Mouse (Mus musculus): ENCODE data around the gene Tmem184b.

Gene Tmem184b

GRCm38 (mm10) chr15:79368313-79368811 is 35.0 kb downstream of the Tmem184b start:
- peak; percentile 79 to 85 for DNase-seq (ENCODE audit: low spot score in 2 of 2)

- no peak for DNase-seq (ENCODE audit: low spot score in 2 of 2)
Observed at GRCm38 (mm10) chr15:79366402-79366801, 37.0 kb downstream of the Tmem184b start.

GRCm38 (mm10) chr15:79365068-79365467 is 38.3 kb downstream of the Tmem184b start:
- no peak for DNase-seq (ENCODE audit: low spot score in 2 of 2)

GRCm38 (mm10) chr15:79364120-79364519 is 39.2 kb downstream of the Tmem184b start:
- no peak for DNase-seq (ENCODE audit: low spot score in 2 of 2)

- no peak for DNase-seq (ENCODE audit: low spot score in 2 of 2)
Observed at GRCm38 (mm10) chr15:79361023-79361422, 42.3 kb downstream of the Tmem184b start.

GRCm38 (mm10) chr15:79360371-79360770 is 43.0 kb downstream of the Tmem184b start:
- DNase-seq (ENCODE audit: low spot score in 2 of 2) = no peak

GRCm38 (mm10) chr15:79359954-79360353 is 43.4 kb downstream of the Tmem184b start:
- no peak for DNase-seq (ENCODE audit: low spot score in 2 of 2)

GRCm38 (mm10) chr15:79357974-79358690 is 45.2 kb downstream of the Tmem184b start:
- no peak for DNase-seq (ENCODE audit: low spot score in 2 of 2)

- DNase-seq (ENCODE audit: low spot score in 2 of 2) = peak in 1 of 2 experiments; percentile 71
Observed at GRCm38 (mm10) chr15:79357036-79357911, 46.1 kb downstream of the Tmem184b start.

GRCm38 (mm10) chr15:79356481-79356880 is 46.9 kb downstream of the Tmem184b start:
- no peak for DNase-seq (ENCODE audit: low spot score in 2 of 2)

- DNase-seq (ENCODE audit: low spot score in 2 of 2) = no peak
Observed at GRCm38 (mm10) chr15:79354619-79355018, 48.8 kb downstream of the Tmem184b start.

- DNase-seq (ENCODE audit: low spot score in 2 of 2) = no peak
Observed at GRCm38 (mm10) chr15:79353690-79354305, 49.6 kb downstream of the Tmem184b start.

- DNase-seq (ENCODE audit: low spot score in 2 of 2) = no peak
Observed at GRCm38 (mm10) chr15:79352479-79352878, 50.9 kb downstream of the Tmem184b start.

GRCm38 (mm10) chr15:79351331-79351767 is 52.0 kb downstream of the Tmem184b start:
- DNase-seq (ENCODE audit: low spot score in 2 of 2) = peak in 1 of 2 experiments; percentile 65

GRCm38 (mm10) chr15:79350866-79351265 is 52.5 kb downstream of the Tmem184b start:
- DNase-seq (ENCODE audit: low spot score in 2 of 2) = no peak

GRCm38 (mm10) chr15:79348651-79349050 is 54.7 kb downstream of the Tmem184b start:
- DNase-seq (ENCODE audit: low spot score in 2 of 2) = no peak

GRCm38 (mm10) chr15:79347845-79348506 is 55.4 kb downstream of the Tmem184b start:
- peak; percentile 66 to 76 for DNase-seq (ENCODE audit: low spot score in 2 of 2)

GRCm38 (mm10) chr15:79347165-79347844 is 56.1 kb downstream of the Tmem184b start:
- DNase-seq (ENCODE audit: low spot score in 2 of 2) = peak; percentile 85 to 89

- no peak for DNase-seq (ENCODE audit: low spot score in 2 of 2)
Observed at GRCm38 (mm10) chr15:79346051-79346793, 57.1 kb downstream of the Tmem184b start, which contains the start of gene Maff. Gene Maff (plus strand): TSS chr15:79346621.

- no peak for DNase-seq (ENCODE audit: low spot score in 2 of 2)
Observed at GRCm38 (mm10) chr15:79344627-79345026, 58.7 kb downstream of the Tmem184b start.

Data from urinary bladder, postnatal 36 days (tissue).